Mouse (Mus musculus) cerebellum, adult 11-12 months (tissue): ENCODE measurements around the gene Ranbp1.

Source experiments
- DNase-seq: peaks from one replicate; pipeline ENCODE4 v3.0.0; 2022

Ranbp1 gene

DNA sequence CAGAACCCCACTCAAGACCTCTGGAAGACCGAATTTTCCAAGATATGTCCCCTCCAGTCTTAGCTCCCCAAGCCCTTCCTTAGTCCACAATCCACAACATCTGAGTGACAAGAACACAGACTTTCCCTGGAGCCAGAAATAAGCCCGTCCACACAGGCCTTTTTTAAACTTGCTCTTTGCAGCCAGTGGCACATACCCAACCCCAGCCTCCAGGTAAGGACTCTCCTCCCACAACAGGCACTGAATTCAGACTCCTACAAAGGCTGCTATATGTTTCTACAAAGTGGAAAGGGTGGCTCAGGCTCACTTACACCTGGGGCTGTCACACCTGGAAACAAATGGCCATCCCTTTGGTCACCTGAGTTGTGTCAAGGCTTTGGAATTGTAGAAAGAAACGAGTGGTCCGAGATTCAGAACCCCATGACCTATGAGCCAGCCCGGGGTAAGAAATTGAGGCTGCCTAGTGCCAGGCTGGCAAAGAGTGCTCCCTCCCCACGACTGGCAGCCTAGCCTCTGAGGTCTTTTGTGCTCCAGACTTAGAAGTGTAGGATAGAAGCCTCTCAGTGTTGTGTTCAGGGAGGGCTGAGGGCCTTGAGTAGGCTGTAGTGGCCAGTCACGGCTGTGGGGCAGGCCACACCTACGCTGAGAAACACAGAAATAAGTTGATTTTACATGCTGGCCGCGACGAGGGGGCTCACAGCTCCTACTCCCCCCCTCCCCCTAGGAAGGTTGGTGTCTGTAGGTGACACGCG is 14.4 kb downstream of the Ranbp1 start:
- no peak for DNase-seq

DNA sequence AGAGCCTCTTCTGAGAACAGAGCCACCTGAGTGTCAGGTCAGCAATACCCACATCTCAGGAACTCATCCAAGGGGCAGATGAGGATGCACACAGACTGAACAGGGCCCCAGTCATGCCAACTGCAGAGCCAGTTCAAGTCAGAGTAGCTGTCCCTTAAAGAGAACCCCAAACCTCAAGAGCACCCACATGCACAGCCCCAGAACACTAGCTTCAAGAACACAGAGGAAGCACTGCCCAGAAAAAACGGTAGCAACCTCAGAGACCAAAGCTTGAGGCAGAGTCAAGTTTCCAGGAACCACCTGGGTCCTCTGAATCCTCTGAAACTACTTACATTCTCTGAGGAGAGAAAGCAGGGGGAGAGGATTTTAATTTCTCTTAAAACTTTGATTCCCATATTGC is 15.1 kb downstream of the Ranbp1 start:
- DNase-seq: peak; percentile 32

DNA sequence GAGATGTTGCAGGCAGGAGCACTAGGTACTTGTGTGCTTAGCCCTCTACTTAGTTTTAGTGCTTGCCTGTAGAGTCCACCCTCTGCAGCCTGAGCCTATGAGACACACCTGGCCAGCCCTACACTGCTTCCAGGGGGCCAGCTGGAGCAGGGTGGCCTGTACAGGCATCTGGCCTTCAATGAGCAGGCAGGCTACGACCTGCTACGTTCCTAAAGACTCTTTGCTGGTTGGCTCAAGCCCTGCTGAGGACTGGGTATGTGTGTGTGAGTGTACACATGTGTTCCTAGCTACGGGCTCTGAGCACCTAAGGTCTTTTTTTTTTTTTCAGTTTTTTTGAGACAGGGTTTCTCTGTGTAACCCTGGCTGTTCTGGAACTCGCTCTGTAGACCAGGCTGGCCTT is 17.1 kb downstream of the Ranbp1 start:
- no peak for DNase-seq

DNA sequence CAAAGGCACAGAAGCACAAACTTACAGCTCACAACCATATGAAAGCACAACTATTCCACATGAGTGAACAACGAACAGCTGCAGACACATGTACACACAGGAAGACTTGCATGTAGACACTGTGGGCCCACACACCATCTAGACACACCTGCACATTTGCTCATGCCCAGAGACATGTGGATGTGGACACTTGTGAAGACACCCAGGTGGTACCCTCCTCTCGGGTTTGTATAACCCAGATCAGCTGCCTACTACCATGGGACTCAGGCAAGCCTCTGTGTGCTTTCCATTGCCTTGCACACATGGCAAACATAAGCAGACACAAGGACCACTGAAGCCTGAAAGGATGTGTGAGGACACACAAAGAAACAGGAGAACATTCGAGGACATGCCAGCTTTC is 17.5 kb downstream of the Ranbp1 start:
- no peak for DNase-seq

DNA sequence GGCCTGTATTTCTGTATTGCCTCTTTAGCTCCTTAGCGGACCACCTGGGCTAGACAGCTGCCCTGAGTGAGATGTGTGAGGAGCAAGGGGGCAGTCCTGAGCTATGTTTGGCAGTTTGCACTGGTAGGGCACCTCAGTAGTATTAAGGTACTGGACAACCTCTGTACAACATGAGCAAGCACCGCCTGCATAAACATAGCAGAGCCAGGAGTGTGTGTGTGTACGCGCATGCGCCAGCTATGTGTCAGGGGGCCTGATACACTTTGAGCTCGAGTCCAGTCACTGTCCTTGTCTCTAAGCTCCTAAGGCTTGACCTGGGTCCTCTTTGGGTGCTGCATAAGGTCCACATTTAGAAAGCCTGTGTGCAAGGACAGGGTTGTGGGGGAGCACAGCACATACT is 17.9 kb downstream of the Ranbp1 start:
- no peak for DNase-seq

DNA sequence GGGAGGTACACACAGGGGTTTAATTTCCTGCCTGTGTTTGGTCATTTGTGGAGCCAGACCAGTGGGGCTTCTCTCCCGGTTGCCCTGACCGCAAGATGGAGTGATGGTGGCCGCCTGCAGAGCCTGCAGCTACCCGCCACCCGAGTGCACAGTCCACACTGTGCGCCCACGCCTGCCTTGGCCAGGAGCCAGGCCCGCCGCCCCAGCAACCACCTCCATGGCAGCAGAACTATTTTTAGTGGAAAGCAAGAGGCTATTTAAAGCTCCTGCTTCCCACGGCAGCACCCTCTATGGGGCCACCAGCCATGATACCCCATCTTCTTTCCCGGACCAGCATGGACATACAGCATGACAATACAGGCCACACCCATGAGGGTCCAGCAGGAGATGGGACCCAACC is 18.9 kb downstream of the Ranbp1 start:
- peak; percentile 82 for DNase-seq

DNA sequence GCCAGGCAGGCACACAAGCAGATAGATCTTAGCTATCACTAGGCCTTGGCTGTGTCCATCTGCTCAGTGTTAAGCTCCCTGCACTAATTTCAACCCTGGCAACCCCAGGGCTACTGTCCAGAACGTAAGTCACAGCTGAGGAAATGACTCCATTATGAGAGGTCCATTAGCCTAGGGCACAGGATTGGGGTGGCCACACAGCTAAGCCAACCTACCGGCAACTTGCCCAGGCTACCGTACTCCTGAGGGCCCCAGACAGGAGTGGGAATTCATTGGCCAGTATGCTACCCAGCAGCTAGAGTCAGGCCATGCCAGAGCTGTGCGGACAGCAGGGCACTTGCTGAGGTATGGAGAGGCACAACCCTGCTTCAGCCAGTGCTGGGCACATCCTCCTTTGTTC is 19.7 kb downstream of the Ranbp1 start:
- peak; percentile 84 for DNase-seq

DNA sequence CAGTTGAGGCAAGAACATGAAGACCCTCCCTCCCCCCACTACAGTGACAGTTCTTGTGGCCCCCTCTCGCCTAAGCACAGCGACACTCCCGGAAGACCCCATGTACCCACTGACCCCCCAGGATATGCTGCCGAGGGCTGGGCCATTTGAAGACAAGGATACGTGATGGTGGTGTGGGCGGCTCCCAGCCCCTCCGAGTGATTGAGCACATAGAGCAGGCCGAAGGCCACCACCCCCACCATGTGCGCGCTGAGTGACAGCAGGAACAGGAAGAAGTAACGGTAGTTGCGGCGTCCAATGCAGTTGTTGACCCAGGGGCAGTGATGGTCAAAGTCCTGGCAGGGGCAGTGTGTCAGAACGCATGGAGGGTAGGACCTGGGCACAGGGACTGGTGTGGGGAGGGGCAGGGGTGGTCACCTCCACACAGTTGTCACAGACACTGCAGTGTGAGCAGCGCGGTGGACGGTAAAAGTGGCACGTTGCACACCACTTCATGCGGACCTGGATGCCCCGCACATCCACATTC is 20.6 kb downstream of the Ranbp1 start:
- peak; percentile 51 for DNase-seq

DNA sequence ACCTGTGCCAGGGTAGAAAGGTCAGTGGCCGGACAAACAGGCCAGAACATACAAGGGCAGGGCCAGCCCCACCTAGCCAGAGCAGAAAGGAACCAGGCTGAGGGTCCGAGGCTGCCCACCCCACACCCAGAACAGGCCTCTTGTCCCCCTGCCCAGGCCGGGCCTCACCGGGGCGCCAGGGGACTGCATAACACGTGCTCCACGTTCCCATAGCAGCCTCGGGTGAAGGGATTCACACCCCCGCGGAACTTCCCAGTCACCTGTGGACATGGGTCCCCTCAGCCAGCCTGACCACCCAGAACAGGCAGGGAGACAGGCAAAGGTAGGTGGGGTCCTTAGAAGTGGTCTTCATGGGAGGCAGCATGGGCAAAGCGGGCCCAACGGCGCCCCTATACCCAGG is 21.3 kb downstream of the Ranbp1 start:
- DNase-seq: no peak

DNA sequence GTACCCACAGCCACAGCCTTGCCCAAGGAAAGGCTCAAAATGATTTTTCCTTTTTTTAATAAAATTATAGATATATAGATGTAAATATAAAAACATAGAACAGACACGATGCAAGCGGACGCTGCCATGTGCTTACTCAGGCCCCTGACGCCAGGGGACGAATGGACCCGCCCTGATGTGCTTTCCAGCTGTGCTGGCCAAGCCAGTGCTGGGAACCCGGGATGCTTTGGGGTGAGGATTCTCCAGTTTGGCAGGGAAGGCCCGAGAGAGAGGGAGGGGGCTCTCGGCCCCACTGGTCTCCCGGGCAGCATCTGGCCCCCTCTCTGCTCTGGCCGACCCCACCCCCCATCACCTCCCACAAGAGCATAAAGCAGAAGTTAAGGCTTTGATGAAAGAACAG is 26.3 kb downstream of the Ranbp1 start:
- DNase-seq: no peak

DNA sequence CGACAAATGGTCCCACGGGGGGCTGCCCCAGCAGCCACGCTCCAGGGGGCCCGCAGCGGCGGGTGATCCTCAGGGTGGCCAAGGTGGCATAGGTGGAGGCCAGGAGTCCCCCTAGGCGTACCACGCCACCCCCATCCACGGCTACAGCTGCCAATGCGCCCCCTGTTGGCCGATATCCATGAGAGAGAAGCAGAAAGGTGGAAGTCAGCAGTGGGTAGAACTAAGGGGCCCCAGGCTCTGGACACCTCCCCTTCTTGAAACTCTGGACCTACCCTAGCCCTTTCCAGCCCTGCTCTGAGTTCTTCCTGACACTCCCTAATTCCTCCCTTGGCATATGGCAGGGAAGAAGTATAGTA is 27.0 kb downstream of the Ranbp1 start:
- no peak for DNase-seq

DNA sequence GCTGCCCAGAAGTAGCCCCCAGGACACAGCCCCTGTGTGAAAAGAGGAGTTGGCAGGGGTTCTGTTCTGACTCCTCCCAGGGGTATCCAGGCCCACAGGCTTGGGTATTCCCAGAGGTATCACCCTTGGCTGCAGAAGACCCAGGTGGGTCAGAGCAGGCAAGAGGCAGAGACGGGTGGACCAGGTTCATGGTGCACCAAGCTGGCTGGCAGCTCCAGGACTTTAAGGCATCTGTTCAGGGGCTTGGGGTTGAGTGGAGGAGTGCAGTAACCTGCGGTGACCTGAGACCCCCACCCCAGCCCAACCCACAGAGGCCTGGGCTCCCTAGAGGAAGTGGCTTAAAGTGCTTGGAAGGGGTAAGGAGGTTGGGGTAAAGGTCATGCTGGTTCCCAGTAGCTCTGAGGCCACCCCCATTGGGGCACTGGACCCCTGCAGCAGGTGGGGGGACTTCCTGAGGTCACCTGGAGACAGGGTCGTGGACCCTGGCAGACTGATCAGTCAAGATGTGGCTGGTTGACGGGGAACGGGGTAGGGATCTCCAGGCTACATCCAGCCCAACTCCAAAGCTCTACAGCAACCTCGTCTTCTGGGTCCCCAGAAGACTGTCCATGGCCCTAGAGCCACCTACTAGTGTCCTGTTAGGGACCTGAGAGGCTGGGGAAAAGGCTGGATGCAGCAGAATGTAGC is 27.5 kb downstream of the Ranbp1 start:
- no peak for DNase-seq

DNA sequence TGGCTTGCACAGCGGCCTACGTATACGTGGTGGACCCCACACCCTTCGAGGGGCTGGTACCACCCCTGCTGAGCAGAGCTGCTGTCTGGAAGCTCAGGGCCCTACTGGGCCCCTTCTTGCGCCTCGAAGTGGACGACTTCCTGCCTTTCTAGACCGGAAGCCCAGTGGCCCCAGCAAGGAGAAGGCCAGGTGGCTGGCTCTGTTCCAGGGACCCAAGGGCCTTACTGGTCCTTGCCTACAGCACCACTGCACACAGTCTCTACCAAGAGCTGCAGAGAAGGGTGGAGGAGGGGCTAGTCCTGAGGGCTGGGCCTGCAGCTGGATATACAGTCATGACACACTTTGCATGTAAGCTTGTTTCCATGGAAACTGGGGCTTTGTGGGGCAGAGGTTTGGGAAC is 28.5 kb downstream of the Ranbp1 start:
- no peak for DNase-seq

DNA sequence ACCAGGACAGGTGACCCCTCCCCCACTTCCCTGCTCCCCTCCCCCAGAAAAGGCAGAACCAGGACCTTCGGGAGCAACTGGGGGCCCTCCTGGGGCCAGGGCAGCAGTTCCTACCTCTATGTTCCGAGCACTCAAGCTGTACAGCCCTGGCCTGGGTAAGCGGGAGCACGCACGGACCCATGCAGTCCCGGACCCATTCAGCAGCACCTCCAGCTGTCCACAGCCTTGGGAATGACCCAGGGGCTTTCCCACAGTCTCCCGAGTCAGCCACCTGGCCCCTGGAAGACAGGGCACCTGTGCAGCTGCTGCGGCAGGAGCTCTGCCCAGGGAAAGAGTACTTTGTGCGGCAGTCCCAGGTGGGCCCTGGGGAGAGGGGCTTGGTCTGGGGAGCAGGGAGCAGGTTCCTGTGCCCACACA is 29.9 kb downstream of the Ranbp1 start:
- DNase-seq: no peak

DNA sequence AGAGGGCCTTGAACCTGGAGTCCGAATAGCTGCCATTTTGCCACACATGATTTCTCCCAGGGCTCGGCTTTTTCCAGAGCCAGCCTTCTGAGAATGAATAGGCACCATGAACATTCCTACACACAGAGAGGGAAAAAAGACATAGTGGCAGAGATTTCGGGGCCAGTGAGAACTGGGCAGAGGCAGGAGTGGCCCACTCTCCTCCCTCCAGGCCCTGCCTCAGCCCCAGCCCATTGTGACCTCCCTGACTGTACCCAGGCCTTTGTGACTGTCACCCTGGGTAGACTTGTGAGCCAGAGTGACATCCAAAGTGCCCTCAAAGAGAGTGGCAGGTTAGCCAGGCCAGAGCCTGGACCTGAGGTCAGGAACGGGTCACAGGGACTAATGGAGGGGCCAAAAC is 31.0 kb downstream of the Ranbp1 start, which contains the start of gene Ccdc188:
Gene Ccdc188, plus strand, starts transcription at position 301 of the 400 bp plus-strand sequence.
- DNase-seq: no peak

DNA sequence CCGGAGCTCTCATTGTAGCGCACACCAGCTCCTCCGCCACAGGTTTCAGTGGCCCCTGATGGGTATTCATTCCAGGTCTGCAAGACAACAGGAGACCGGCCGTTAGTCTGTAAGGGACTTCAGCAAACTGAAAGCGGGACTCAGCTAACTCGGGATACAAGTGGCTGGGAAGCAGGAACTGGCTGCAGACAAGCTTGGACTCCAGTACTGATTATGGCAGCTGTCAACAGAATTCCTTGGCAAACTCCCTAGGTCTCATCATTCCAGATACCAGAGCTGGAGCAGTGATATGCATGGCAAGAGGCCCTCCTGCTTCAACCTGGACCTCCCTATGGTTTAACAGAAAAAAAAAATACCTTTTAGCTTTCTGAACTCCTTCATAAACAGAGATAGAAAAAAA is 33.7 kb downstream of the Ranbp1 start:
- no peak for DNase-seq

DNA sequence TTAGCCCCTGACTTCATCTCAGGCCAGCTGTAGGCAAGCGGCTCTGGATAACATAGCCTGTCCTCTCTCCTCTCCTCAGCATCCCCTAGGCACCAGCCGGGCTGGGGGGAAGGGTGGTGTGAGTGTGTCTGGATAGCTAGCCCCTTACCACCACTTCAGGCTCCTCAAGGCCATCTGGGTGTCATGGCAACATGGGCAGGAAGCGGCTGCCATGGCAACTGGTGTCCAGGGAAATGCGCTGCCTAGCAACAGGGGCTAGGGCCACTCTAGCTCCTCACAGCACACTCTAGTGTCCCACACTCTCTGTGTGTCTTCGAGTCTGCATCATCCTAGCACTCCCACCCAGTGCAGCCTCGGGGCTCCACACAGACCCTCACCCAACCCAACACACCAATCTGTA is 34.8 kb downstream of the Ranbp1 start:
- no peak for DNase-seq

DNA sequence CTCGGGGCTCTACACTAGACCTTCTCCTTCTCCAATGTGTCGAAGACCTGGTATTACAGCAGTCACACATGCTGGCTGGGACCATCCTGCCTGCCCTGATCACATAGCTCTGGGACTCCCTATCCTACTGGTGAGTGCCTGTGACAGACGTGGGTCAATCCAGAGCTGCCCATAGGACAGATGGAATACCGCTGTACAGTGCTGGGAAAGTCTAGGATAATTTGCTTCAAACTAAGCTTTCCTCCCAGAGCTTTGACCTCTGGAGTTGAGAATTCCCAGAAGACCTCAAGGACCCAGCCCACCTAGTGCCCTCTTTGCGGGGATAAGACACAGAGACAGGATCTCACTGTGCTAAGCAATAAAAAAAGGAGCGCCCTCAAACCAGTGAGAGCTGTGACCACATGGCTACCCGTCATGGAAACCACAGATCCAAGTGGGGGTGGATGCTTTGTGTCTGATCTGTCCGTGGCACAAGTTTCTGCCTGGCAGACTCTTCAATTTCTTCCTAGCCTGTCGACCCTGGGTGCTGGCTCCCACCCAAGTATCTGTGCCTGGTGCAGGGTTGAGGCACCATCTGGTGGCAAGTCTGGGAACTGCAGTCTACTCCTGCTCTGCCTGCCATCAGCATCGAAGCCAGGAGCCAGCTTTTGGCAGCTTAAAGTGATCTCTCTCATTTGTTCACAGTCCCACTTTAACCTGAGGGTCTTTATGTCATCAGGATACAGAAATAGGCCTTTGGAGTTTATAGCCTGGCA is 36.9 kb downstream of the Ranbp1 start:
- DNase-seq: peak; percentile 86

DNA sequence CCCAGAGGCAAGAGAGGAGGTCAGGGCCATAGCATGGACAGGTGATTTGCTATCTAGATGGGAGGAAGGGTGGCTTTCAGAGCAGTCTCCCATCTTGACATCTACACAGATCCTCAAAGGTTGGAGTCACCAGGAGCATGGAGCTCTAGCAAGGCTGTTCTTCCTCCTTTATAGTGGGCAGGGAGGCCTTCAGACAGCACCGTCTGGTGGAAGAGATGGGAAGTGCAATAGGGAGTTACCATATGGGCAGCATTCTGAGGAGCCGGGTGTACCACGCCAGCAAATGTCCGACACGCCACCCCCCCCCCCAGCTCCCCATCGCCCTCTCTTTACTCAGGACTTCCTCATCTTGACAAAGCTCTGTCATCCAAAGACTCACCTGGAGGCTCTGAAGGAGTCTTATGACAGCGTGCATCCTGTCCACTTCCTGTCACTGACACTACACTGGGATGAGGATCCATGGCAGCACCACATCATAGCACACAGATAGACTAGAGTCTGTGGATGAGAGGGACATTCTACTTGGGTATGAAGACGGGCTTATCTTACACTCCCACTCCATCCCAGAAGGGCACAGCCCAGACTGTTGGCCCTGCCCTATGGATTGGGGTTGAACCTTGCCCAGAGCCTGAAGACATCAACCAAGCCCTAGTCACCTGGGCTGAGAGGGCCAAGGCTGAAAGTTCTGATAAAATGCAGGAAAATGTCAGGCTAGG is 37.7 kb downstream of the Ranbp1 start:
- peak; percentile 72 for DNase-seq

DNA sequence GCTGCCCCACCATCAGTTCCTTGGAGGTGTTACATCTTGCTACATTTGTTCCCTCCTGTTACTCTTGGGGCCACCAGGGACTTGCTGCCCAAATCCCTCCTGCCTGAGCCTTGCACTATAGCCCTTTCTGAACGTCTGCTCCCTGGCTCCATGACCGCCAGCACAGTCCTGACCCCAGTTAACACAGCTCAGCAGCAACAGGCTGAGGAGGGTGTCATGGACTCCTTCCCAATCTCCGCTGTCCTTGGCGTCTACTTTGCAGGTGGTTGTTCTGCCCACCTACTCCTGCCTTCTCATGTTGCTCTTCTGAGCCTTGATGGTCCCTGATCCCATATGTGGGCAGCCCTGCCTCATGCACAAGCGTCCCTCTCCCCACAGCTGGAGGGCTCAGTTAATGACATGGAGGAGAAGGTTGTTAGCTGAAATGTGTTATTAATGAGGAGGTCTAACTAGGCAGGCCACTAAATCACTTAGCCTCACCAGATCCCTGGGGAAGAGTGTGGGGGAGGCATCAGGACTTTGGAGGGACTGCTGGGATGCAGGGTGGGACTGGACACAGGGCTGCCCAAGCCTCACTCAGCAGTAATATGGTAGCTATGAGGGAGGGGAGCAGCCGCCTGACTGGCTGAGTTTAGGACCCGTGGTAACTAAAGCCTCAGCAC is 45.0 kb downstream of the Ranbp1 start:
- no peak for DNase-seq

DNA sequence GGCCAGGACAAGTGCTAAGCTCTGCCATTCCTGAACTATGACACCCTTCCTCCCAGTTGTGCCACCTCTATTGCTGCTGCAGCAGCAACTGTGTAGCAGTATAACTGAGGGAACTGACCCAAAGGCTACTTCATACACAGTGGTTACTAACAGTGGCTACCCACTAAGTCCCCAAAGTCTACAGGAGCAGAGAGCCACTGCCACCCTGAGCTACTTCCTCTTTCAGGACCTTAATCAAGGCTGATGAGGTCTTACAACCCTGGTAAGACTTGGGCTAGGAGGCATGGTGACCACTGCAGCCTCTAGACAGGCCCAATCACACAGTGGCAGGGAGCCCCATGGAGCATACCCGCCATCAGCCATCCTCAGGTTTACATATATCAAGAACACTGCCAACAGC is 46.5 kb downstream of the Ranbp1 start:
- no peak for DNase-seq

DNA sequence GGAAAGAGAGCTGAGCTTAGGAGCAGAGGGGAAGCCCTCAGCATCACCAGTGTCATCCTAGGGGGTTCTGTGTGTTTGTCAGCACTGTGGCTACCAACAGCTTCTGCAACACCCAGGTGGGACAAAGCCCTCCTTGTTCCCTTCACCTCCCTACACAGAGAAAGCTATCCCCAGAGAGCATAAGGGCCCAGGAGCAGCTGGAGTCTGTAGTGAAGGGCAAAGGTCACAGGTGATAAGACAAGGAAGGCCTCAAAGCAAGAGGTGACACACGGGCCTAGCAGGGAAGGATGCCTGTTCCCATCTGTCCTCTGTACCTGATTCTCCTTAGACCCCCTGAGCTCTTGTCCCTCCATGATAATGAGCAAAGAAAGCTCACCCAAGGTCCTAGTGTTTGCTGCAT is 46.9 kb downstream of the Ranbp1 start:
- DNase-seq: no peak

DNA sequence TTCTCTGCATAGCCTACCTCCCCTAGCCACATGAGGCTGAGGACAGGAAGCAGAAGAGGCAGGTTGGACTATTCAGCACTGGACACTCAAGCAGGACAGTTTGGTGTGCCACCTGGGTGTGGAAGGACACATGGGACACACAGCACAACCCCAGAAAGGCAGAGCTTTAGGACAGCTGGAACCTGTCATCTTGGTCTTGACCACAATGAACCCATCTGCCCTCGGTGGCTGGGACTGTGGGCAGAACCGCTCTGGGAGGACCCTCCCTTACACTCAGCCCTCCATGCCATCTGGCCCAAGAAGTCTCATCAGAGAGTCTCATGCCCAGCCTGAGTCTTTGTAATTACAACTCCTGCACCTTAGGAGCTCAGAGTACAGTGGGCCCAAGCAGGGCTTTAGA is 48.5 kb downstream of the Ranbp1 start:
- no peak for DNase-seq
